Mouse (Mus musculus) midbrain, postnatal 0 days (tissue): ENCODE results near the gene Fras1. TPM values are rescaled to one million over a fixed set of nuclear protein-coding genes. Genes with fewer than 3 reads are reported as not detected.

Source experiments
- ATAC-seq: fragments of 200-750 bp; cut with Nextera tagmentation; 2 replicates; pipeline ENCODE4 v1.8.0; 2017; ENCODE audit warnings: moderate number of reproducible peaks, mild to moderate bottlenecking, moderate TSS enrichment, moderate library complexity; ENCODE audit not compliant: low FRiP score
- DNase-seq: peaks from one replicate; pipeline ENCODE4 v3.0.0-alpha.2; 2015; ENCODE audit warnings: low spot score
- H3K27ac ChIP-seq: fragments of 300-500 bp; sonication (generic); 2 replicates; pipeline ENCODE4 v1.5.1; 2014; ENCODE audit warnings: low read depth, mild to moderate bottlenecking, low read length, mixed read lengths
- H3K27me3 ChIP-seq: fragments of 300-500 bp; sonication (generic); 2 replicates; pipeline ENCODE4 v1.6.1; 2014; ENCODE audit warnings: low read length, control low read depth, mixed read lengths; ENCODE audit not compliant: insufficient read depth
- H3K36me3 ChIP-seq: fragments of 300-500 bp; sonication (generic); 2 replicates; pipeline ENCODE4 v1.6.1; 2014; ENCODE audit warnings: low read length, control low read depth, mixed read lengths; ENCODE audit not compliant: insufficient read depth
- H3K4me1 ChIP-seq: fragments of 300-500 bp; sonication (generic); 2 replicates; pipeline ENCODE4 v1.6.1; 2014; ENCODE audit warnings: mild to moderate bottlenecking, control low read depth, antibody characterized with exemption, low read length, mixed read lengths; ENCODE audit not compliant: insufficient read depth
- H3K4me2 ChIP-seq: fragments of 300-500 bp; sonication (generic); 2 replicates; pipeline ENCODE4 v1.6.1; 2014; ENCODE audit warnings: low read depth, mild to moderate bottlenecking, low read length, mixed read lengths; ENCODE audit not compliant: poor library complexity, severe bottlenecking
- H3K4me3 ChIP-seq: fragments of 300-500 bp; sonication (generic); 2 replicates; pipeline ENCODE4 v1.5.1; 2014; ENCODE audit warnings: low read depth, mild to moderate bottlenecking, low read length, moderate library complexity
- H3K9ac ChIP-seq: fragments of 300-500 bp; sonication (generic); replicated peaks from 2 replicates; pipeline ENCODE4 v1.6.1; 2014; ENCODE audit warnings: mild to moderate bottlenecking, low read length, moderate library complexity, mixed read lengths; ENCODE audit not compliant: poor library complexity, severe bottlenecking
- H3K9me3 ChIP-seq: fragments of 300-500 bp; sonication (generic); 2 replicates; pipeline ENCODE4 v1.6.1; 2016; ENCODE audit warnings: low read length, control low read depth
- CTCF ChIP-seq: IDR thresholded peaks from 2 replicates; pipeline ENCODE4 v1.5.1; 2016; ENCODE audit warnings: antibody characterized with exemption, mild to moderate bottlenecking
- WGBS: fragments of 180-500 bp; shearing (Covaris S2); extraction: QIAGEN DNeasy Blood & Tissue Kit; methylation state at CpG from one replicate; pipeline ENCODE4 v1.1.7; 2014; 5-methylcytosine and 5-hydroxymethylcytosine counted together
- polyA plus RNA-seq: library from polyadenylated mRNA; unstranded; fragments of >200 nt; fragmentation: Nextera tagmentation; extraction: Ambion mirVana; gene quantifications from 2 replicates; pipeline ENCODE4 v1.2.1, GENCODE M21; 2015
- total RNA-seq: library from RNA; depleted of rRNA; stranded (reverse); fragments of >200 nt; gene quantifications from 2 replicates; pipeline ENCODE4 v1.2.3, GENCODE M21; 2014; rRNA removed

The Fras1 gene
- total and polyA plus RNA-seq, 2 experiments from 2014 or later, result 2.3 to 7.3 TPM

GRCm38 (mm10) chr5:96824769-96825327 is 451.1 kb downstream of the Fras1 start:
- 84% methylated on average over 13 of the region's 13 CpGs for WGBS
- no peak for TF ChIP-seq CTCF

GRCm38 (mm10) chr5:96827176-96827575 is 453.4 kb downstream of the Fras1 start:
- DNase-seq, result no peak
- TF ChIP-seq CTCF, result no peak
- 89% methylated on average over 1 of the region's 1 CpGs for whole genome bisulfite sequencing
- H3K27ac ChIP-seq, result no peak overlapping the region
- no peak overlapping the region for H3K9ac ChIP-seq
- H3K4me3 ChIP-seq, result no peak overlapping the region
- ATAC-seq, result no peak
- H3K4me1 ChIP-seq, result no peaks in the 10 kb centered on the region
- H3K27me3 ChIP-seq, result no peaks in the 10 kb centered on the region
- no peaks in the 10 kb centered on the region for H3K9me3 ChIP-seq
- no peaks in the 10 kb centered on the region for H3K36me3 ChIP-seq
- no peak overlapping the region for H3K4me2 ChIP-seq

More at GRCm38 (mm10) chr5:96824769-96825327, 451.1 kb downstream of the Fras1 start:
- no peak overlapping the region for H3K27ac ChIP-seq
- no peak overlapping the region for H3K4me3 ChIP-seq
- H3K9ac ChIP-seq, result no peak overlapping the region
- H3K9me3 ChIP-seq, result no peaks in the 10 kb centered on the region
- no peak for ATAC-seq
- no peak for DNase-seq
- H3K27me3 ChIP-seq, result no peaks in the 10 kb centered on the region
- H3K4me1 ChIP-seq, result no peaks in the 10 kb centered on the region
- H3K4me2 ChIP-seq, result no peak overlapping the region
- no peaks in the 10 kb centered on the region for H3K36me3 ChIP-seq

Other genes with a start within 250 kb of the Fras1 start
- 18.2 and 33.2 TPM in 2 replicates for gene Cnot6l, start 209.8 kb upstream of the Fras1 start, total RNA-seq
- gene Cnot6l, start 209.8 kb upstream of the Fras1 start, polyA plus RNA-seq, result 17.4 and 19.2 TPM in 2 replicates
- 14.6 and 21.9 TPM in 2 replicates for gene Mrpl1, start 164.5 kb upstream of the Fras1 start, total RNA-seq
- 11.4 and 11.5 TPM in 2 replicates for gene Mrpl1, start 164.5 kb upstream of the Fras1 start, polyA plus RNA-seq